Mouse (Mus musculus) MEL (cell line): Measurements from ENCODE around the gene Ngrn.

Source experiments
- CTCF ChIP-seq, 3 experiments: IDR thresholded peaks in 2 of 3; conservative IDR thresholded peaks in 1 of 3; 2 replicates each; pipeline ENCODE4 v1.5.1; 2011 to 2012; ENCODE audit warnings: low read length in 3 of 3, low read depth in 2 of 3, mild to moderate bottlenecking in 2 of 3, improper control_type of control experiment in 1 of 3, inconsistent platforms in 1 of 3, mixed read lengths in 1 of 3, moderate library complexity in 1 of 3; ENCODE audit not compliant: control insufficient read depth in 1 of 3, insufficient read depth in 1 of 3, poor library complexity in 1 of 3, severe bottlenecking in 1 of 3
- ETS1 ChIP-seq: IDR thresholded peaks from 2 replicates; pipeline ENCODE4 v1.6.1; 2012; ENCODE audit warnings: low read depth, mild to moderate bottlenecking, inconsistent platforms, low read length, improper control_type of control experiment, moderate library complexity
- HCFC1 ChIP-seq: IDR thresholded peaks from 2 replicates; pipeline ENCODE4 v1.6.1; 2012; ENCODE audit warnings: low read depth, mild to moderate bottlenecking, inconsistent platforms, low read length, improper control_type of control experiment, moderate library complexity
- MAX ChIP-seq: IDR thresholded peaks from 2 replicates; pipeline ENCODE4 v1.6.1; 2011; ENCODE audit warnings: low read length, improper control_type of control experiment
- MEF2A ChIP-seq: IDR thresholded peaks from 2 replicates; pipeline ENCODE4 v1.6.1; 2014; ENCODE audit warnings: low read depth, mild to moderate bottlenecking, inconsistent platforms, low read length, improper control_type of control experiment; ENCODE audit not compliant: poor library complexity, insufficient replicate concordance, severe bottlenecking; ENCODE audit errors: extremely low read depth
- TAL1 ChIP-seq: IDR thresholded peaks from 2 replicates; pipeline ENCODE4 v1.6.1; 2012; ENCODE audit warnings: mild to moderate bottlenecking, inconsistent platforms, low read length, moderate library complexity, mixed read lengths
- TCF12 ChIP-seq: IDR thresholded peaks from 2 replicates; pipeline ENCODE4 v1.6.1; 2014; ENCODE audit warnings: low read depth, mild to moderate bottlenecking, inconsistent platforms, low read length, improper control_type of control experiment, moderate library complexity

DNA sequence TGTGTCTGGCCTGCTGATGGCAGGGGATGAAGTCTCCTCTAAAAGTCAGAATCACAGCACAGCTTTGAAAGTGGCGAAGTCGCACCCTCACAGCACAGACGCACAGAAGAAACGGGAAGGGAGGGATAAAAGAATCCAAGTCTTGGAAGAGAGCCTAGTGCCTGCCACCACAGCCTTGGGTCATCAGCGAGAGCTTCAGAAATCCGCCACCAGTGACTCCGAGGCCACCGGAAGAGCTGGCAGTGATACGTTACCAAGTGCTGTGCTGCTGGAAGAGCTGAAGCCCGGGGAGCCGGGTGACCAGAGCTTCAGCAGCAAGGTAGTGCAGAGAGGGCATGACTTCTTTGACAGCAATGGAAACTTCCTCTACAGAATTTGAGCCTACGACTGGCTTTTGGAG is 3.6 kb downstream of the Ngrn start:
- TF ChIP-seq ETS1 (no peak), MAX (no peak), TCF12 (no peak), CTCF (IDR thresholded peaks at IDR 0.05 in 2 of 3, conservative IDR thresholded peaks at IDR 0.05 in 1 of 3; ENCODE audit: control insufficient read depth in 1 of 3, insufficient read depth in 1 of 3, low read depth in 2 of 3, low read length in 3 of 3, poor library complexity in 1 of 3, severe bottlenecking in 1 of 3) (no peak), TAL1 (no peak), MEF2A (no peak), HCFC1 (no peak)
